Mouse (Mus musculus): ENCODE data around the gene Trmt44. TPM values are rescaled to one million over a fixed set of nuclear protein-coding genes. Genes with fewer than 3 reads are reported as not detected.

Gene Trmt44
- 9.2 and 9.8 TPM in 2 replicates for polyA plus RNA-seq (2012; rRNA removed)

DNA sequence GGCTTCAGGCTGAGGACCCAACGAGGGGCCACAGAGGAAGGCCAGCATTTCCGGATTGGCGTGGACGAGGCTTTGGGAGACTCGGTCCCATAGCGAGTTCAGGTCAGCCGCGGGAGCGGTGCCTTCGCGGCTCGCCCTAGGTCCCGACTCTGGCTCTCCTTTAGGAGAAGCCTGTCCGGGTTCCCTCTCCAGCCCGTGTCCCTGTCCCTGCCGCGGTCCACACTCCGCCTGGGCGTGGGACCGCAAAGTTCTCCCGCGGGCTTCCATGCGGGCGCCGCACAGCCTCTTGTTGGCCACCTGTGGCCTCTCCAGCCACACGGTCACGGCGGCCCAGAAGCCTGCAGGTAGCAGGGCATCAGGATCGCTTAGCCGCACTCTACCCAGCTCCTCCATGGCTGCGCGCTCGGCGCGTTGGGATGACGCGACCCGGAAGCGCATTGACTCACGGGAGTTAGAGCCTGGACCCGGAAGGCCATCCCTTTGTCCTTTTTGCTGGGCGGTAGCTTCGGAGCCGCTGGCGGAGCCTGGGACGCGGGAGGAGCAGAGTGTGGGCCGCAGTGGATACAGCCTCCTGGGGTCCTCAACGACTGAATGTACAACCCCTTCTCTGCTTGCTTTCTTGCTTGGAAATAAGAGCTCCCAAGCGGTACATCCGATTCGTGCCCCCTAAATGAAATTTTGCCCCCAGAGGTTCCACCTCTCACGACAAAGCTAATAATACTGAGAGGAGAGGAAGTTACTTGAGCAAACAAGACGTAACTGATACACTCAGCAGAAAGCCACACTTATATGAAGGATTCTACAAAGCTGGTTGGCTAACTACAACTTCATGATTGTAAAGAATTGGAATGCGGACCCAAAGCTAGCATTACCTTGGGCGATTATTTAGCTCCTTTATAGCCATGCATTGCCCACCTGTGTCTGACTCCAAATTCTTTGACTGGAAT lies at the start of gene Trmt44:
Trmt44 (minus strand) TSS at position 418 of the 947 bp plus-strand sequence.
- Histone ChIP-seq H3K4me1 (replicated peaks; ENCODE audit: control insufficient read depth, insufficient read depth, low read length) (peaks cover 9% of the 10 kb centered on the region), H3K4me3 (ENCODE audit: control insufficient read depth, insufficient read depth, low read length) (peak within 1 kb of the TSS; percentile 88), H3K27me3 (ENCODE audit: control insufficient read depth, insufficient read depth, low read length) (no peaks in the 10 kb centered on the region), H3K27ac (ENCODE audit: control insufficient read depth, insufficient read depth, low read length) (peak within 1 kb of the TSS; percentile 42; the same call in 1 of the 2 replicates), H3K36me3 (ENCODE audit: control insufficient read depth, insufficient read depth, low read length) (peaks cover 7% of the 10 kb centered on the region)
- 4% methylated on average over 56 of the region's 56 CpGs for WGBS
- peak; percentile 91 for DNase-seq
- TF ChIP-seq CTCF (IDR thresholded peaks at IDR 0.05; ENCODE audit: borderline replicate concordance, control insufficient read depth, extremely low read depth, insufficient read depth, low read length, poor library complexity) (no peak), POLR2A (IDR thresholded peaks at IDR 0.05; ENCODE audit: control insufficient read depth, extremely low read depth, insufficient read depth, low read length, poor library complexity) (peak; percentile 68)

DNA sequence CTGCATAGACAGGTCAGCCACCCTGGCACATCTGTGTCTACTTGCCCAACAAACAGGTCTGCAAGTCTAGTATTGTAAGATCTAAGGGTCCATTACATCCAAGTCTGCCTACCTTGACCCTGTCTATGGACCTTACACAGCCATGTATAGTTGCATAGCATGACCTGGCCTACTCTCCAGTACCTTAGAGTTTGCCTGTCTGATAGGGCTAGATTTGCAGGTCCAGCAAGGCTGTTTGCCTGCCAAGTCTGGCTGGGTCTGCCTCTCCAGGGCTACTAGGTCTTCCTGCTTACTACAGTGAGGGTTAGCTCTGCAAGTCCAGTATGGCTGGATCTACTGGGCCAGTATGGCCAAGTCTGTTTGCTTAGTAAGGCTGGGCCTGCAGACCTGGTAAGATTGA lies 49.0 kb upstream of the Trmt44 start:
- no peaks in the 10 kb centered on the region for H3K36me3 ChIP-seq (ENCODE audit: control insufficient read depth, insufficient read depth, low read length)
- no peaks in the 10 kb centered on the region for H3K4me1 ChIP-seq (replicated peaks; ENCODE audit: control insufficient read depth, insufficient read depth, low read length)
- no peak for DNase-seq
- H3K27ac ChIP-seq (ENCODE audit: control insufficient read depth, insufficient read depth, low read length): no peak overlapping the region
- TF ChIP-seq POLR2A (IDR thresholded peaks at IDR 0.05; ENCODE audit: control insufficient read depth, extremely low read depth, insufficient read depth, low read length, poor library complexity) (no peak), CTCF (IDR thresholded peaks at IDR 0.05; ENCODE audit: borderline replicate concordance, control insufficient read depth, extremely low read depth, insufficient read depth, low read length, poor library complexity) (no peak)
- H3K4me3 ChIP-seq (ENCODE audit: control insufficient read depth, insufficient read depth, low read length): no peak overlapping the region
- no peaks in the 10 kb centered on the region for H3K27me3 ChIP-seq (ENCODE audit: control insufficient read depth, insufficient read depth, low read length)

DNA sequence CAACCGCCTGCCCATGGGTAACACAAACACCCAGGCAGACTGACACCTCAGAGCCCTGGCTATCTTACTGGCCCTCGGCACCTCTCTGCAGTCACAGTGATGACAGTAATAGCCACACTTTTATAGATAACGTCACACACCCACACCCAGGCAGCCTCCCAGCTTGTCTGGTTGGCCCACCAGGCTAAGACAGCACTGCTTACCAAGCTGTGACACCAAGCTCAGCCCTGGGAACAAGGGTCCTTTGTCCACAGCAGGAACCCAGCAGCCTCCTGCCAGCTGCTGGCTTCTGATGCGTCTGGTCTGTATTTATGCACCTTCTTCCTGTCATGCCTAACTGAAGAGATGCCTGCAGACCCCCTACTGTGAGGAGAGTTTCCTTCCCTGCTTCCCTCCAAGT lies 46.2 kb upstream of the Trmt44 start:
- TF ChIP-seq POLR2A (IDR thresholded peaks at IDR 0.05; ENCODE audit: control insufficient read depth, extremely low read depth, insufficient read depth, low read length, poor library complexity): no peak
- no peak for TF ChIP-seq CTCF (IDR thresholded peaks at IDR 0.05; ENCODE audit: borderline replicate concordance, control insufficient read depth, extremely low read depth, insufficient read depth, low read length, poor library complexity)
- Histone ChIP-seq H3K4me1 (replicated peaks; ENCODE audit: control insufficient read depth, insufficient read depth, low read length) (no peaks in the 10 kb centered on the region), H3K36me3 (ENCODE audit: control insufficient read depth, insufficient read depth, low read length) (no peaks in the 10 kb centered on the region), H3K27ac (ENCODE audit: control insufficient read depth, insufficient read depth, low read length) (no peak overlapping the region), H3K4me3 (ENCODE audit: control insufficient read depth, insufficient read depth, low read length) (no peak overlapping the region), H3K27me3 (ENCODE audit: control insufficient read depth, insufficient read depth, low read length) (no peaks in the 10 kb centered on the region)
- WGBS: 80% methylated on average over 4 of the region's 4 CpGs
- no peak for DNase-seq

DNA sequence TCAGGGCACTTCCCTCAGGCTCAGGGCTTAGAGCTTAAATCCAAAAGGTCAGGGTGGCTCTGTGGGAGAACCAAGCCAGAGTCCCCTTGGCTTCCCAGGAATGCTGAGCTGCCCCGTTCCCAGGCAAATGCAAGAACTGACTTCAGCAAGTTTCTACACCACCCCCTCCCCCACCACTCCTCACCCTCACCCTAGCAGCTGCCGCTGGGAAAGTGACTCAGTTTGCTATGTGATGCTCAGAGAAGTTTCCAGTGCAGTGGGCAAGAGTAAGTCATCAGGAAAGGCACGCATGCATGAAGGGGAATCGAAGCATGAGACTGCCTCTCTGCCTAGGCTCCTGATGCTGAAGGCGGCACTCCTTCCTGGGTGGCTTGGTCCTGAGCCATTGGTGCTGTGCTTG lies 42.1 kb upstream of the Trmt44 start:
- H3K4me3 ChIP-seq (ENCODE audit: control insufficient read depth, insufficient read depth, low read length): no peak overlapping the region
- H3K4me1 ChIP-seq (replicated peaks; ENCODE audit: control insufficient read depth, insufficient read depth, low read length): no peaks in the 10 kb centered on the region
- no peak for TF ChIP-seq POLR2A (IDR thresholded peaks at IDR 0.05; ENCODE audit: control insufficient read depth, extremely low read depth, insufficient read depth, low read length, poor library complexity)
- no peak overlapping the region for H3K27ac ChIP-seq (ENCODE audit: control insufficient read depth, insufficient read depth, low read length)
- 95% methylated on average over 5 of the region's 5 CpGs for WGBS
- no peak for DNase-seq
- no peaks in the 10 kb centered on the region for H3K27me3 ChIP-seq (ENCODE audit: control insufficient read depth, insufficient read depth, low read length)
- H3K36me3 ChIP-seq (ENCODE audit: control insufficient read depth, insufficient read depth, low read length): no peaks in the 10 kb centered on the region

DNA sequence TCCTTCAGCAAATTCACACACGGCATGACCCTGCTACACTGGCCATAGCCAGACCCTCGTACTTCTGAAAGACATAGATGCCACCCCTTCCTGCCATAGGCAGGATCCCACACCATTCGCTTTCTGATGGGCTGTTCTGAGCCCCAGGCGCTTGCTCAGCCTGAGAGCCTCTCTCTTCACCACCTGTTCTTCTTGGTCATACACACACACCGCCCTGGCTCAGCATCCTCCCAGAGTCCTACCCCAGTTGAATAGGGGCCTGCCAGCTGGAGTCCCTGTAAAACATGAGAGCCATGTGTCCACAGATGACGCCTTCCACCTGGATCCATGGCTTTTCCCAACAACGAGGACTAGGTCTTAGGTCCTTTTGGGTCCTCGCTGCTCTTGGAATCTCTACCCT lies 37.9 kb upstream of the Trmt44 start:
- Histone ChIP-seq H3K4me1 (replicated peaks; ENCODE audit: control insufficient read depth, insufficient read depth, low read length) (no peaks in the 10 kb centered on the region), H3K4me3 (ENCODE audit: control insufficient read depth, insufficient read depth, low read length) (no peak overlapping the region), H3K36me3 (ENCODE audit: control insufficient read depth, insufficient read depth, low read length) (no peaks in the 10 kb centered on the region), H3K27me3 (ENCODE audit: control insufficient read depth, insufficient read depth, low read length) (no peaks in the 10 kb centered on the region), H3K27ac (ENCODE audit: control insufficient read depth, insufficient read depth, low read length) (no peak overlapping the region)
- 97% methylated on average over 8 of the region's 8 CpGs for WGBS
- no peak for DNase-seq
- TF ChIP-seq CTCF (IDR thresholded peaks at IDR 0.05; ENCODE audit: borderline replicate concordance, control insufficient read depth, extremely low read depth, insufficient read depth, low read length, poor library complexity) (no peak), POLR2A (IDR thresholded peaks at IDR 0.05; ENCODE audit: control insufficient read depth, extremely low read depth, insufficient read depth, low read length, poor library complexity) (no peak)

DNA sequence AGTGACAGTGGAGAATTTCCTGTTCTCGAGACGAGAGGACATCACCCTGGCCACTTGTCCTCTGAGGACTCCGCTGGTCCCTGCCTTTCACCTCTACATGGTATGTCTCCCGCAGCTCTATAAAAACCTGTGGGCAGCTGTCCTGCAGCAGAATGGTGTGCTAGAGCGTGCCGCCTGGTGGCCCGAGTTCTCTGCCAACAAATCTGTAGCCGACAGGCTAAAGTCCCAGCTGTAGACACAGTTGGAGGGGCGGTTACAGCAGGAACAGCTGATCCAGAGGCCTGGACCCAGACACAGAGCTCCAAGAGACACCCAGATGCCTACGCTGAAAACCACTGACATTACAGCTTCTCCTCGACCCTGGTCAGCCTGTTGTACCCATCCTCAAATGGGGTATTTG lies 37.0 kb upstream of the Trmt44 start:
- Histone ChIP-seq H3K27me3 (ENCODE audit: control insufficient read depth, insufficient read depth, low read length) (no peaks in the 10 kb centered on the region), H3K4me3 (ENCODE audit: control insufficient read depth, insufficient read depth, low read length) (no peak overlapping the region), H3K27ac (ENCODE audit: control insufficient read depth, insufficient read depth, low read length) (no peak overlapping the region), H3K4me1 (replicated peaks; ENCODE audit: control insufficient read depth, insufficient read depth, low read length) (no peaks in the 10 kb centered on the region), H3K36me3 (ENCODE audit: control insufficient read depth, insufficient read depth, low read length) (no peaks in the 10 kb centered on the region)
- no peak for DNase-seq
- WGBS: 98% methylated on average over 11 of the region's 11 CpGs
- TF ChIP-seq CTCF (IDR thresholded peaks at IDR 0.05; ENCODE audit: borderline replicate concordance, control insufficient read depth, extremely low read depth, insufficient read depth, low read length, poor library complexity): no peak
- TF ChIP-seq POLR2A (IDR thresholded peaks at IDR 0.05; ENCODE audit: control insufficient read depth, extremely low read depth, insufficient read depth, low read length, poor library complexity): no peak

All from thymus, adult 2 months (tissue).